Mouse (Mus musculus) midbrain, postnatal 0 days (tissue): ENCODE results near the gene Cby1. TPM values are rescaled to one million over a fixed set of nuclear protein-coding genes. Genes with fewer than 3 reads are reported as not detected.

Source experiments
- ATAC-seq: fragments of 200-750 bp; cut with Nextera tagmentation; 2 replicates; pipeline ENCODE4 v1.8.0; 2017; ENCODE audit warnings: moderate number of reproducible peaks, mild to moderate bottlenecking, moderate TSS enrichment, moderate library complexity; ENCODE audit not compliant: low FRiP score
- DNase-seq: peaks from one replicate; pipeline ENCODE4 v3.0.0-alpha.2; 2015; ENCODE audit warnings: low spot score
- H3K27ac ChIP-seq: fragments of 300-500 bp; sonication (generic); 2 replicates; pipeline ENCODE4 v1.5.1; 2014; ENCODE audit warnings: low read depth, mild to moderate bottlenecking, low read length, mixed read lengths
- H3K27me3 ChIP-seq: fragments of 300-500 bp; sonication (generic); 2 replicates; pipeline ENCODE4 v1.6.1; 2014; ENCODE audit warnings: low read length, control low read depth, mixed read lengths; ENCODE audit not compliant: insufficient read depth
- H3K36me3 ChIP-seq: fragments of 300-500 bp; sonication (generic); 2 replicates; pipeline ENCODE4 v1.6.1; 2014; ENCODE audit warnings: low read length, control low read depth, mixed read lengths; ENCODE audit not compliant: insufficient read depth
- H3K4me1 ChIP-seq: fragments of 300-500 bp; sonication (generic); 2 replicates; pipeline ENCODE4 v1.6.1; 2014; ENCODE audit warnings: mild to moderate bottlenecking, control low read depth, antibody characterized with exemption, low read length, mixed read lengths; ENCODE audit not compliant: insufficient read depth
- H3K4me2 ChIP-seq: fragments of 300-500 bp; sonication (generic); 2 replicates; pipeline ENCODE4 v1.6.1; 2014; ENCODE audit warnings: low read depth, mild to moderate bottlenecking, low read length, mixed read lengths; ENCODE audit not compliant: poor library complexity, severe bottlenecking
- H3K4me3 ChIP-seq: fragments of 300-500 bp; sonication (generic); 2 replicates; pipeline ENCODE4 v1.5.1; 2014; ENCODE audit warnings: low read depth, mild to moderate bottlenecking, low read length, moderate library complexity
- H3K9ac ChIP-seq: fragments of 300-500 bp; sonication (generic); replicated peaks from 2 replicates; pipeline ENCODE4 v1.6.1; 2014; ENCODE audit warnings: mild to moderate bottlenecking, low read length, moderate library complexity, mixed read lengths; ENCODE audit not compliant: poor library complexity, severe bottlenecking
- H3K9me3 ChIP-seq: fragments of 300-500 bp; sonication (generic); 2 replicates; pipeline ENCODE4 v1.6.1; 2016; ENCODE audit warnings: low read length, control low read depth
- CTCF ChIP-seq: IDR thresholded peaks from 2 replicates; pipeline ENCODE4 v1.5.1; 2016; ENCODE audit warnings: antibody characterized with exemption, mild to moderate bottlenecking
- WGBS: fragments of 180-500 bp; shearing (Covaris S2); extraction: QIAGEN DNeasy Blood & Tissue Kit; methylation state at CpG from one replicate; pipeline ENCODE4 v1.1.7; 2014; 5-methylcytosine and 5-hydroxymethylcytosine counted together
- polyA plus RNA-seq: library from polyadenylated mRNA; unstranded; fragments of >200 nt; fragmentation: Nextera tagmentation; extraction: Ambion mirVana; gene quantifications from 2 replicates; pipeline ENCODE4 v1.2.1, GENCODE M21; 2015
- total RNA-seq: library from RNA; depleted of rRNA; stranded (reverse); fragments of >200 nt; gene quantifications from 2 replicates; pipeline ENCODE4 v1.2.3, GENCODE M21; 2014

Cby1 gene
- total and polyA plus RNA-seq, 2 experiments from 2014 or later, result 72.5 to 101 TPM

DNA sequence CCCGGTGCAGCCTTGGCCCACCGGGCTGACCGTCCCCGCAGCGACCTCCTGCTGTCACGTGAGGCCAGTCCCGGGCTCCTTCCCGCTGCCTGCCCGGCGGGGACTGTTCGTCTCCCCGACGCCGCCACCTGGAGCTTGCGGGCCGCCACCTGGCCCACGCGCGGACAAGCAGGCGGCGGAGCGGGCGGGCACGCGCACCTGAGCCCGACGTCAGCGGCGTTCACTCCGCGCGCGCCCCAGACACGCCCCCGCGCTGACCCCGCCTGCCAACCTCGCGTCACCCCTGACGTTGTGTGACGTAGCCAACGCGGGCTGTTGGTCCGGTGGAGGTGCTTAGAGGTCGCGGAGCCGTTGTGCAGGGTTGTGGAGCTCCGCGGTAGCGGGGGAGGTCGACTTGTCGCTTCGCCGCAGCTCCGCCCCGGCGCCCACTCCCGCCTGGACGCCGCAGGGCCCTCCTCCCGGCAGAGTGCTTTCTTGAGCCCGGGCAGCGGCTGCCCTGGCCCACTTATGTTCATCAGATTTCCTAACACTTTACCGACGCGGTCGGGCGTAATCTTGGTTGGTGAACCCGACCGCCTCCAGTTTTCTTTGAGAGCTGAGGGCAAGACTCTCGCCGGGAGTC, 28.8 kb downstream of the Cby1 start, which contains the start of gene Josd1:
Gene Josd1, minus strand, starts transcription at position 274 of the 622 bp plus-strand sequence.
- Histone ChIP-seq H3K4me1 (peaks cover 39% of the 10 kb centered on the region), H3K27me3 (no peaks in the 10 kb centered on the region), H3K4me2 (peak within 1 kb of the TSS; percentile 74), H3K36me3 (no peaks in the 10 kb centered on the region), H3K9ac (peak within 1 kb of the TSS; percentile 85), H3K27ac (peak within 1 kb of the TSS; percentile 80), H3K9me3 (no peaks in the 10 kb centered on the region), H3K4me3 (peak within 1 kb of the TSS; percentile 91)
- under 1% methylated on average over 52 of the region's 72 CpGs for WGBS
- peak; percentile 57 for ATAC-seq
- DNase-seq, result peak; percentile 94
- no peak for TF ChIP-seq CTCF

DNA sequence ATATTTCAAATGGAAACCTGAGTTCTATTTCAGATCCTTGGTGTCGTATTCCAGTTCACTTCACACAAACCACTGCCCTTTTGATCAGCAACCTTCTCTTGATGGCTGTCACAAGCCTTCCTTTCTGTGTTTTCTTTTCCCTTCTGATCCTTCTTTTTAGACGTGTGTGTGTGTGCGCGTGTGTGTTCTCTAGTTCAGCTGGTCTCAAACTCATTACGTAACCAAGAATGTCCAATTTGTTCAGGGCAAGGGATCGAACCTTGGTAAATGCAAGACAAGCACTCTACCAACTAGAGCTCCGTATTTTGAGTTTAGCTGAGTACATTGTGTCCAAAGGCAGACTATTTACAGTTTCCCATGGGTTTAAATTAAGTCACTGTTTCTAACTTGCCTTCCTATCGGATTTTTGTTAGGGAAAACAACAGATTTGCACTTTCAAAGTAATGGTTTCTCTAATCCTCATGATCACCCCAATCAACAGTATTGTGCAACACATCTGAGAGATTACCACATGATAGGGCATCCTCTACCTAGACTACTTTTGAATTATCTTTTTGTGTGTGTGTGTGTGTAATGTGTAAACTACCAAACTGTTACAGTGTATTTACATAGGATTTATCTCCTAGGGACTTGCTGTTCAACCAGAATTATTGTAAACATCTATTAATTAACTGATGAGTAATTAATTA, 29.4 kb downstream of the Cby1 start:
- DNase-seq, result no peak
- peaks cover 36% of the 10 kb centered on the region for H3K4me1 ChIP-seq
- 3% methylated on average over 8 of the region's 8 CpGs for WGBS

DNA sequence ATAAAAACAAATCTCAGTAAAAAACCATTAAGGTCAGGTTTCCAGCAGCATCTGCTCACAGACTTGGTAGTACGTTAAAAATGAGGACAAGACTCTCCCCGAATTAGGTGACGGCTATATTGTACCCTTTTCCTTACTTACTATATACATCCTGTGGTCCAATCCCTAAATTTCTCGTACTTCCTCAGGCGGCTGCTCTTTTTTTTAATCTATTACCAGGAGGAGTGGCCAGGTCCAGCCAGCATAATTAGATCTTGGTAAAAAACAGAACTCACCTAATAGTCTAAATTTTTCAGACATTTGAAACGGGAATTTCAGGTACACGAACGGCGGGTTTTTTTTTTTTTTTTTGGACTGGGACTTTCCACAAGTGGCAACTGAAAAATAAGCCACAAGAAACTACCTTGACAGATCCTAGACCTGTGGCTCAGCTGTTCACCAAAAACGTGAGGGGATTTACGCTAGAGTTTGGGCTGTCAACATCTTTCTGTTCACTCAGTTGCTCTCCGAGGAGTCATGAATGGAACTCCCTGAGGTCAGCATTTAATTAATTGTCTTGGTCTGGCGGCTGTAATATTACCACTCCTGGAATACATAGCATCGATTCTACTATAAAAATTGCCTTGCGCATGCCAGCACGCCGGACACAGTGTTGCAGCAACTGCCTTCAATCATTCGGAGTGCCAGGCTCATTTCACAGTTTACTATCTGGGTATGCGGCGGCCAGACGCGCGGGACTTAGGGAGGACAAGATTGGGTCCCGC, 30.8 kb downstream of the Cby1 start:
- Histone ChIP-seq H3K27ac (peak overlapping the region; percentile 43), H3K9ac (no peak overlapping the region)
- WGBS, result 14% methylated on average over 24 of the region's 24 CpGs

More for the DNA sequence above, 29.4 kb downstream of the Cby1 start:
- Histone ChIP-seq H3K27me3 (no peaks in the 10 kb centered on the region), H3K4me3 (peak overlapping the region; percentile 91), H3K27ac (peak overlapping the region; percentile 80), H3K9me3 (no peaks in the 10 kb centered on the region), H3K36me3 (no peaks in the 10 kb centered on the region), H3K9ac (no peak overlapping the region; the same call in 1 of the 2 replicates), H3K4me2 (peak overlapping the region; percentile 74)
- no peak for ATAC-seq
- no peak for TF ChIP-seq CTCF

DNA sequence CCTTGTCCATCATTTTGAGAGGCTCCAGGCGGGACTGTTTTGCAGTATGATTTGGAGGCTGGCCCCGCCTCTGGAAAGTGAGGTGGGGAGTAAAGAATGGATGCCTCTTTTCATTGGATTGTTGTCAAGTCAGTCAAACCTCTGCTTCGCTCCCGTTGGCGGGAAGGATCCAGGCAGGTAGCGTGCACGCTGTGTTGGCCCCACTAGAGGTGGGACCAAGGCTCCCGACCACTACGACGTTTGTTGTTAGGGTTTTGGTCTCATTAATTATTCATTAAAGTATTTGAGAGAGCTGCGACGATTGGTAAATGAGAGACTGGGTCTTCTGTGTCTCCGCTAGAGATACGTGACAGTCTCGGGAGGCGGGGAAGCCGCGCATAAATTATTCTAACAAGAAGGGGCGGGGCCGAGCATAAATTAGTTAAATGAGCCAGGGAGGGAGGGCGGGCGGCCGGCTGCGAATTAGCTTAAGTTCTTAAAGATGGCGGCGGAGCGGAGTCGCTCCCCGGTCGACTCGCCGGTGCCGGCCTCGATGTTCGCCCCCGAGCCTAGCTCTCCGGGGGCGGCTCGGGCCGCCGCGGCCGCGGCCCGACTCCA, 31.5 kb downstream of the Cby1 start, which contains the start of gene Gtpbp1:
Gene Gtpbp1, plus strand, starts transcription at position 420 of the 597 bp plus-strand sequence.
- ATAC-seq, result peak; percentile 97
- Histone ChIP-seq H3K9me3 (no peaks in the 10 kb centered on the region), H3K4me2 (peak within 1 kb of the TSS; percentile 95), H3K27ac (peak within 1 kb of the TSS; percentile 80), H3K36me3 (no peaks in the 10 kb centered on the region), H3K9ac (peak within 1 kb of the TSS; percentile 93), H3K27me3 (no peaks in the 10 kb centered on the region), H3K4me1 (peaks cover 17% of the 10 kb centered on the region), H3K4me3 (peak within 1 kb of the TSS; percentile 89)
- DNase-seq, result peak; percentile 100
- TF ChIP-seq CTCF, result no peak
- WGBS, result under 1% methylated on average over 39 of the region's 45 CpGs

More for the DNA sequence above, 30.8 kb downstream of the Cby1 start:
- Histone ChIP-seq H3K4me1 (peaks cover 23% of the 10 kb centered on the region), H3K4me3 (peak overlapping the region; percentile 89), H3K4me2 (peak overlapping the region; percentile 63), H3K9me3 (no peaks in the 10 kb centered on the region), H3K27me3 (no peaks in the 10 kb centered on the region), H3K36me3 (no peaks in the 10 kb centered on the region)
- ATAC-seq (no peak), DNase-seq (no peak)
- no peak for TF ChIP-seq CTCF

DNA sequence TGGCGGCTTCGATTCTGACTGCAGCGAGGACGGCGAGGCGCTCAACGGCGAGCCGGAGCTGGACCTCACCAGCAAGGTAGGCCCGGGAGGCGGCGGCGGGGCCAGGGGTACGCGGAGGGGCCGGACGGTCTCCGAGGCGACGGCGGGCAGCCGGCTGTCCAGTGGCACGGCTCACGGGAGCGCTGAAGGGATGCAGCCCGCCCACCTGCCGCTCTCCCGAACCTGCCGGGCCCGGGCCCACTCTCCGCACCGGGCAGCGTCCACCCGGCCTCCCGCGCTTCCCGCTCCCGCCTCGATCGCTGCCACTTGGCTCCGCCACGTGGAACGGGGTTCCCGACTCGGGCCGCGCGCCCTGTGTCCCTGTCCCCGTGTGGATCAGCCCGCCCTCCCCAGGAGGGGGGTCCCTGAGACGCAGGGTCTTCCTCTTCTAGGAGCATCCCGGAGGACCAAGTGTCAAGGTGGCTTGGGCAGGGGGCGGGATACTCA, 32.1 kb downstream of the Cby1 start:
- no peak for DNase-seq
- peak overlapping the region; percentile 95 for H3K4me2 ChIP-seq
- H3K4me3 ChIP-seq, result peak overlapping the region; percentile 89
- H3K36me3 ChIP-seq, result 0 out of 2 replicates have a peak, but pooled peaks cover under 1% of the 10 kb centered on the region
- peak overlapping the region; percentile 93 for H3K9ac ChIP-seq
- H3K9me3 ChIP-seq, result no peaks in the 10 kb centered on the region
- ATAC-seq, result peak; percentile 18
- peak overlapping the region; percentile 80 for H3K27ac ChIP-seq
- no peaks in the 10 kb centered on the region for H3K27me3 ChIP-seq
- peaks cover 11% of the 10 kb centered on the region; the same call in 1 of the 2 replicates for H3K4me1 ChIP-seq
- 2% methylated on average over 44 of the region's 53 CpGs for WGBS
- TF ChIP-seq CTCF, result no peak
